Mouse (Mus musculus) common myeloid progenitor, adult 5-6 weeks (primary cell): ENCODE measurements around the gene Capzb. TPM values are rescaled to one million over a fixed set of nuclear protein-coding genes. Genes with fewer than 3 reads are reported as not detected.

Experiments used
- ATAC-seq: replicated peaks from 2 replicates; pipeline ENCODE4 v1.8.0; 2016; ENCODE audit warnings: low read depth, mild to moderate bottlenecking, moderate TSS enrichment, inconsistent platforms; ENCODE audit not compliant: poor library complexity, severe bottlenecking
- total RNA-seq: library from RNA; stranded (forward); fragments of 200-1000, 187-1606 nt; gene quantifications from 2 replicates; pipeline ENCODE4 v1.2.3, GENCODE M21; 2017

Capzb gene
- total RNA-seq, 1 experiment from 2014 or later = 126 TPM

GRCm38 (mm10) chr4:139206353-139207045, 13.8 kb downstream of the Capzb start:
- ATAC-seq = no peak

GRCm38 (mm10) chr4:139208236-139209129, 15.8 kb downstream of the Capzb start:
- ATAC-seq = peak; percentile 48

GRCm38 (mm10) chr4:139209130-139209840, 16.6 kb downstream of the Capzb start:
- ATAC-seq = no peak

- ATAC-seq = peak; percentile 19; the same call in 1 of the 2 replicates
Observed at GRCm38 (mm10) chr4:139211975-139212831, 19.5 kb downstream of the Capzb start.

- ATAC-seq = no peak
Observed at GRCm38 (mm10) chr4:139213086-139213485, 20.4 kb downstream of the Capzb start.

- ATAC-seq = peak; percentile 23
Observed at GRCm38 (mm10) chr4:139213935-139214371, 21.3 kb downstream of the Capzb start.

GRCm38 (mm10) chr4:139216566-139216965, 23.9 kb downstream of the Capzb start:
- ATAC-seq = no peak

GRCm38 (mm10) chr4:139218539-139218938, 25.8 kb downstream of the Capzb start:
- ATAC-seq = peak; percentile 26; the same call in 1 of the 2 replicates

- no peak for ATAC-seq
Observed at GRCm38 (mm10) chr4:139219656-139220055, 27.0 kb downstream of the Capzb start.

- no peak for ATAC-seq
Observed at GRCm38 (mm10) chr4:139220978-139221377, 28.3 kb downstream of the Capzb start.

- ATAC-seq = peak; percentile 55
Observed at GRCm38 (mm10) chr4:139221837-139222236, 29.1 kb downstream of the Capzb start.

- ATAC-seq = no peak
Observed at GRCm38 (mm10) chr4:139225115-139225514, 32.4 kb downstream of the Capzb start.

- no peak for ATAC-seq
Observed at GRCm38 (mm10) chr4:139225944-139226343, 33.2 kb downstream of the Capzb start.

- no peak for ATAC-seq
Observed at GRCm38 (mm10) chr4:139226504-139227216, 34.0 kb downstream of the Capzb start.

GRCm38 (mm10) chr4:139227923-139228322, 35.2 kb downstream of the Capzb start:
- no peak for ATAC-seq

GRCm38 (mm10) chr4:139229271-139229670, 36.6 kb downstream of the Capzb start:
- no peak for ATAC-seq

GRCm38 (mm10) chr4:139230376-139231120, 37.8 kb downstream of the Capzb start:
- peak; percentile 53 for ATAC-seq

GRCm38 (mm10) chr4:139231163-139231562, 38.5 kb downstream of the Capzb start:
- ATAC-seq = no peak
